Mouse (Mus musculus) T-helper 17 cell (primary cell): ENCODE measurements around the gene Gle1.

Source experiments
- in situ Hi-C, 2 experiments: fragments of 300-600 bp; cut with MboI, MseI; formaldehyde crosslinking; loops; 1 replicate in 1 of 2; 2 replicates in 1 of 2; pipeline ENCODE4 v1.15.1; 2025; ENCODE audit warnings: high pct_unique_total_duplicates in 2 of 2

The Gle1 gene

GRCm38 (mm10) chr2:29964354-29965249 lies 29.4 kb downstream of the Gle1 start:
- in situ Hi-C loops = no loop called here

DNA sequence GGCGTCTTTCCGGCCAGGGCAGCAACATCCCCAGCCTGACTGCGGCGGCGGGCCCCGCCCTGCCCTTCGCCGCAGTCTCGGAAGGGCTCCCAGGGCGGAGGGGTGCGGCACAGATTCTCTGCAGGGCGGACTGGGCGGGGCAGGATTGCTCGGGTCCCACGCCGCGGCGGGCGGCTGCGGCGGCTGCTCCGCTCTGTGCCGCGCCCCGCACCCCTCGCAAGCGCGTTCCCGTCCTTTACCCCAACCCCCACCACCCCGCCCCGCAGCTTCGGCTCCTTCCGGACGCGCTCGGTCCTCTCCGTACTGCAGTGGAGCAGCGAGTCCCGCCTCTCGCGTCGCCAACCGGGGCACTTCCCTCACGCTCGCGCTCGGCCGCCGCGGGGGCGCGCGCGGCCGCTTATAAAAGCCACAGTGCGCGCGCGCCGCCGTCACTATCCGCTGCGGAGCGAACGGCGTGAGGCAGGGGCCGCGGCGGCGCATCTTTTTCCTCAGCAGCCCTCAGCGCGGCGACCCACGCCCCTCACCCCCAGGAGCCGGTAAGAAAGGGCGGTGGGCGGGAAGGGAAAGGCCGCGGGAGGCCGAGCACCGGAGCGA lies 30.1 kb downstream of the Gle1 start, which contains the start of gene Sptan1:
Gene Sptan1, plus strand, starts transcription at position 311 of the 594 bp plus-strand sequence.
- in situ Hi-C loops = no loop called here

DNA sequence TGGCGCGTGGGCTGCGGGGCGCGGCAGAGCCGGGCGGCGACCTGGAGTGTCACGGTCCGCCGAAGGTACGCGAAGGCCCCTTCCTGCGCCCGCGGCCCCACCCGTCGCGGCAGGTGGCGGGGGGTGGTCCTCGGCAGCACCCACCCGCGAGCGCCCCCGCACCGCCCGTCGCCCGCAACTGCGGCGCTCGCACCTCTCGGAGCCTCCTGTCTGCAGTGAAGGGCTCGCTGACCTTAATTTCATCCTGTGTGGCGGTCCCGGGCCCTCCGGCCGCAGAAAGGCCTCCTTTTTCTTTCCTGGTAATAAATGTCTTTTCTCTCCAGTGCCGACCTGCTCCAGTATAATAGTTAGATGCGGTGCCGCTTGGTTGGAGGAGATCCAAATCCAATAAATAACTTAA lies 30.7 kb downstream of the Gle1 start:
- in situ Hi-C loops = no loop called here

- in situ Hi-C loops = no loop called here
These were observed 31.6 kb downstream of the Gle1 start for GRCm38 (mm10) chr2:29966826-29967225.

GRCm38 (mm10) chr2:29967768-29968167 lies 32.5 kb downstream of the Gle1 start:
- in situ Hi-C loops = no loop called here

DNA sequence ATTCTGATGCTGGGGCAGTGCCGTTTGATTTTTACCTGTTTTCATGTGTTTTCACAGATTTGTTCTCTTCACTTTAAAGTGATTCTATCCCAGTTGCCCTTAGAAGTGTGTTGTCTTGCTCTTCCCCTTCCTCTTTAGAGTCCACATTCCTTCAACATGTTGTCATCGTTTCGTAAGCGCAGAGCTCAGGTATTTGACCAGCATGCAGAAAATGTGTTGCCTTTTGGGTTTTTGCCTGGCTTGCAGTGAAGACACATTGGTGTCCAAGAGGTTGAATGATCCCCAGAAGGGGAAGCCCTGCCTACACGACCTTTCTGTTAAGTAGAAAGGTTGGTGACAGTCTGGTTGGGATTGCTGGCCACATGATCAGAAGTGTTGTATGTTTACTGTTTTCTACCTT lies 33.4 kb downstream of the Gle1 start:
- in situ Hi-C loops = no loop called here

- in situ Hi-C loops = no loop called here
These were observed 36.8 kb downstream of the Gle1 start for GRCm38 (mm10) chr2:29971838-29972635.

- in situ Hi-C loops = no loop called here
These were observed 38.3 kb downstream of the Gle1 start for GRCm38 (mm10) chr2:29973525-29973924.

DNA sequence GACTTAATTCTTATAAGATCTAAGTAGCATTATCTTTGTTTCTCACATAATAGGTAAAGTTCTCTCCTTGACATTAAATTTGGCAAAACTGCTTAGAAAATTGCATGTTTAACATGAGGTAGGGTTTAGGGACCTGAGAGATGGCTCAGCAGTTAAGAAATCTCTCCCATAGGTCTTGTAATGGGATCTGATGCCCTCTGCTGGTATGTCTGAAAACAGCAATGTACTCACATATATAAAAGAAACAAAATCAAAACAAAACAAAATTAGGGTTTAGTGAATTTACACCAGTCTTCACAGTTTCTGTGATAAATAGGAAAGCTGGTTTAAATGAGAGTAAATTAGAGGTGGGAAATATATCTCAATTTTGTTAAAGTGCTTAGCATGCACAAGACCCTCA lies 42.1 kb downstream of the Gle1 start:
- in situ Hi-C loops = no loop called here

DNA sequence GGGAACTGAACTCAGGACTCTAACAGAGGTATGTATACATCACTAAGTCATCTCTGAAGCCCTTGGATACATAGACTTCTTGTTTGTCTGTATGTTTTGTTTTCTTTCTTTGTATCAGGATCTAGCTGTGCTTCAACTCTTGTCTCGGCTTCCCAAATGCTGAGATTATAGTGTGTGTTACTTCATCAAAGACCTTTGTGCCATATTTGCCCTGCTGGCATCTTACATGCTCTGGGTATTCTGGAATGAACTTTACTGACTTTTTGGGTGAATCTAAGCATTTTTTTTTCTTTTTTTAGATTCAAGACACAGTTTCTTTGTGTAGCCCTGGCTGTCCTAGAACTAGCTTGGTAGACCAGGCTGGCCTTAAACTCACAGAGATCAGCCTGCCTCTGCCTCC lies 45.4 kb downstream of the Gle1 start:
- in situ Hi-C loops = loop anchor here (5.0 kb wide), 2 partner anchors 38 to 78 kb away; no protein-coding TSS in a partner anchor

GRCm38 (mm10) chr2:29991962-29992361 lies 56.7 kb downstream of the Gle1 start:
- in situ Hi-C loops = no loop called here

- in situ Hi-C loops = loop anchor here in 1 of 2 experiments (10.0 kb wide), 2 partner anchors 824 to 1144 kb away; no protein-coding TSS in a partner anchor
These were observed 73.9 kb downstream of the Gle1 start for GRCm38 (mm10) chr2:30009101-30009500.
